Mouse (Mus musculus): Measurements from ENCODE around the gene Cnga4.
"Not testable (repeated sequence)": the region's sequence is repeated elsewhere in the genome, so short reads cannot be mapped to it uniquely, and the experiment has no call there.

The Cnga4 gene

GRCm38 (mm10) chr7:105414385-105414784 is 10.0 kb downstream of the Cnga4 start:
- DNase-seq (ENCODE audit: low read depth, low spot score) = no peak

- no peak for DNase-seq (ENCODE audit: low read depth, low spot score)
Measured at GRCm38 (mm10) chr7:105416529-105416928, 12.2 kb downstream of the Cnga4 start.

- DNase-seq (ENCODE audit: low read depth, low spot score) = no peak
Measured at GRCm38 (mm10) chr7:105418106-105418505, 13.7 kb downstream of the Cnga4 start.

GRCm38 (mm10) chr7:105420903-105421302 is 16.5 kb downstream of the Cnga4 start:
- no peak for DNase-seq (ENCODE audit: low read depth, low spot score)

GRCm38 (mm10) chr7:105424368-105424767 is 20.0 kb downstream of the Cnga4 start:
- no peak for DNase-seq (ENCODE audit: low read depth, low spot score)

GRCm38 (mm10) chr7:105425424-105426043 is 21.2 kb downstream of the Cnga4 start, which contains the start of gene Cckbr:
Cckbr (plus strand) TSS chr7:105425731.
- DNase-seq (ENCODE audit: low read depth, low spot score) = no peak

- no peak for DNase-seq (ENCODE audit: low read depth, low spot score)
Measured at GRCm38 (mm10) chr7:105426051-105426450, 21.7 kb downstream of the Cnga4 start.

- no peak for DNase-seq (ENCODE audit: low read depth, low spot score)
Measured at GRCm38 (mm10) chr7:105432058-105432457, 27.7 kb downstream of the Cnga4 start.

GRCm38 (mm10) chr7:105433859-105434258 is 29.5 kb downstream of the Cnga4 start:
- DNase-seq (ENCODE audit: low read depth, low spot score) = no peak

- DNase-seq (ENCODE audit: low read depth, low spot score) = no peak
Measured at GRCm38 (mm10) chr7:105434798-105435197, 30.4 kb downstream of the Cnga4 start.

GRCm38 (mm10) chr7:105437979-105438772 is 33.8 kb downstream of the Cnga4 start:
- DNase-seq (ENCODE audit: low read depth, low spot score) = no peak

GRCm38 (mm10) chr7:105441426-105441825 is 37.1 kb downstream of the Cnga4 start:
- no peak for DNase-seq (ENCODE audit: low read depth, low spot score)

- DNase-seq (ENCODE audit: low read depth, low spot score) = no peak
Measured at GRCm38 (mm10) chr7:105445076-105445475, 40.7 kb downstream of the Cnga4 start.

GRCm38 (mm10) chr7:105453345-105453744 is 49.0 kb downstream of the Cnga4 start:
- DNase-seq (ENCODE audit: low read depth, low spot score) = not testable (repeated sequence)

All from CD4-positive, CD25-positive, alpha-beta regulatory T cell, adult 2 months (primary cell).